Mouse (Mus musculus) lung, postnatal 0 days (tissue): ENCODE results near the gene Adora2a.

Experiments
- CTCF ChIP-seq: IDR thresholded peaks from 2 replicates; pipeline ENCODE4 v1.5.1; 2016; ENCODE audit warnings: antibody characterized with exemption, mild to moderate bottlenecking
- EP300 ChIP-seq: IDR thresholded peaks from 2 replicates; pipeline ENCODE4 v1.6.1; 2016; ENCODE audit warnings: antibody characterized with exemption, mild to moderate bottlenecking, control low read depth

GRCm38 (mm10) chr10:75333176-75333776 is 16.6 kb downstream of the Adora2a start:
- TF ChIP-seq EP300 (no peak), CTCF (no peak)
